Mouse (Mus musculus) ES-Bruce4 (cell line): ENCODE results near the gene Lrp6.

Experiments
- CTCF ChIP-seq: IDR thresholded peaks from one replicate; pipeline ENCODE4 v1.8.1; 2011; ENCODE audit warnings: low read depth, low read length
- POLR2A ChIP-seq: IDR thresholded peaks from one replicate; pipeline ENCODE4 v1.8.1; 2011; ENCODE audit warnings: low read length; ENCODE audit not compliant: insufficient read depth

DNA sequence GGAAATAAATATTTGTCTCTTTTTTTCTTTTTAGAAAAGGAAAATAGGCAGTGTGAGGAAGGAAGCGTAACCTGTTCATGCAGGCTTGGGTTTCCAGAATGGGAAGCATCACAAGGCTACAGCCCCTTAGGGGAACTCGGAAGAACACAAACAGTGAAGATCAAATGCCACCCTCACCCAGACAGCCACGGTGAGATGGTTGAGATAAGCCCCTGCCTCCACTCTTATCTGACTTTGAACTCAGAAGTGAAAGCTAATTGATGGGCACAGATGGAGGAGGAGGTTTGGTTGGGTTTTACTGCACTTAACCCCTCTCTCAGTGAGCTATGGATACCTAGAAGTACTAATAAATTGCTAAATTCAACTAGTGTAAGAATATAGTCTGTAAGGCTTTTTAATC, 33.7 kb downstream of the Lrp6 start:
- no peak for TF ChIP-seq CTCF
- TF ChIP-seq POLR2A: no peak
